Mouse (Mus musculus): ENCODE data around the gene Lsg1. TPM values are rescaled to one million over a fixed set of nuclear protein-coding genes. Genes with fewer than 3 reads are reported as not detected.

The Lsg1 gene
- polyA plus RNA-seq, 1 experiment from 2014 or later = 44.9 TPM

GRCm38 (mm10) chr16:30510504-30511451, 76.6 kb downstream of the Lsg1 start:
- peak overlapping the region; percentile 91 for H3K27ac ChIP-seq (ENCODE audit: low read depth, low read length)
- 3% methylated on average over 44 of the region's 44 CpGs for WGBS
- H3K27me3 ChIP-seq (replicated peaks; ENCODE audit: control insufficient read depth, insufficient read depth, low read length) = no peaks in the 10 kb centered on the region
- no peaks in the 10 kb centered on the region for H3K9me3 ChIP-seq (ENCODE audit: control insufficient read depth, low read length)
- H3K4me1 ChIP-seq (ENCODE audit: control insufficient read depth, insufficient read depth, low read depth, low read length) = peaks cover 19% of the 10 kb centered on the region
- H3K4me2 ChIP-seq (ENCODE audit: low read length) = peak overlapping the region; percentile 69
- peak overlapping the region; percentile 67 for H3K4me3 ChIP-seq (ENCODE audit: low read length)
- ATAC-seq = peak; percentile 91
- peaks cover 15% of the 10 kb centered on the region for H3K36me3 ChIP-seq (ENCODE audit: control insufficient read depth, insufficient read depth, low read length)
- H3K9ac ChIP-seq (ENCODE audit: low read depth, low read length) = peak overlapping the region; percentile 84

Other genes starting within 250 kb of the Lsg1 start
- gene Atp13a3, start 181.6 kb downstream of the Lsg1 start, polyA plus RNA-seq (2015; fragmentation: Nextera tagmentation; extraction: Ambion mirVana) = 5.7 and 6.9 TPM in 2 replicates
- 67.5 and 72.3 TPM in 2 replicates for gene Tmem44, start 36.8 kb downstream of the Lsg1 start, polyA plus RNA-seq (2015; fragmentation: Nextera tagmentation; extraction: Ambion mirVana)
- gene Fam43a, start 12.1 kb upstream of the Lsg1 start, polyA plus RNA-seq (2015; fragmentation: Nextera tagmentation; extraction: Ambion mirVana) = 18.3 and 22.0 TPM in 2 replicates